Mouse (Mus musculus): ENCODE results near the gene Prkn.

Gene Prkn

GRCm38 (mm10) chr17:11414288-11414687 lies 574.1 kb downstream of the Prkn start:
- no peak for DNase-seq

GRCm38 (mm10) chr17:11417150-11417549 lies 577.0 kb downstream of the Prkn start:
- no peak for DNase-seq

GRCm38 (mm10) chr17:11419484-11419883 lies 579.3 kb downstream of the Prkn start:
- no peak for DNase-seq

GRCm38 (mm10) chr17:11420839-11421238 lies 580.7 kb downstream of the Prkn start:
- DNase-seq: no peak

GRCm38 (mm10) chr17:11421264-11421940 lies 581.2 kb downstream of the Prkn start:
- no peak for DNase-seq

- no peak for DNase-seq
These were observed 591.1 kb downstream of the Prkn start for GRCm38 (mm10) chr17:11431323-11431722.

GRCm38 (mm10) chr17:11432593-11432992 lies 592.4 kb downstream of the Prkn start:
- DNase-seq: no peak

- no peak for DNase-seq
These were observed 622.5 kb downstream of the Prkn start for GRCm38 (mm10) chr17:11462721-11463120.

- no peak for DNase-seq
These were observed 625.9 kb downstream of the Prkn start for GRCm38 (mm10) chr17:11466095-11466494.

GRCm38 (mm10) chr17:11468624-11469023 lies 628.4 kb downstream of the Prkn start:
- DNase-seq: no peak

GRCm38 (mm10) chr17:11483032-11483431 lies 642.8 kb downstream of the Prkn start:
- no peak for DNase-seq

GRCm38 (mm10) chr17:11490051-11490450 lies 649.9 kb downstream of the Prkn start:
- DNase-seq: no peak

GRCm38 (mm10) chr17:11502556-11502955 lies 662.4 kb downstream of the Prkn start:
- no peak for DNase-seq

GRCm38 (mm10) chr17:11504496-11504895 lies 664.3 kb downstream of the Prkn start:
- DNase-seq: no peak

GRCm38 (mm10) chr17:11507082-11507481 lies 666.9 kb downstream of the Prkn start:
- no peak for DNase-seq

GRCm38 (mm10) chr17:11510081-11510480 lies 669.9 kb downstream of the Prkn start:
- DNase-seq: no peak

GRCm38 (mm10) chr17:11514032-11514761 lies 674.0 kb downstream of the Prkn start:
- DNase-seq: no peak

- DNase-seq: no peak
These were observed 675.4 kb downstream of the Prkn start for GRCm38 (mm10) chr17:11515619-11516018.

GRCm38 (mm10) chr17:11516165-11516564 lies 676.0 kb downstream of the Prkn start:
- no peak for DNase-seq

GRCm38 (mm10) chr17:11532066-11532465 lies 691.9 kb downstream of the Prkn start:
- no peak for DNase-seq

- no peak for DNase-seq
These were observed 692.6 kb downstream of the Prkn start for GRCm38 (mm10) chr17:11532748-11533147.

GRCm38 (mm10) chr17:11533835-11534234 lies 693.7 kb downstream of the Prkn start:
- DNase-seq: no peak

GRCm38 (mm10) chr17:11538826-11539225 lies 698.6 kb downstream of the Prkn start:
- no peak for DNase-seq

- DNase-seq: no peak
These were observed 701.9 kb downstream of the Prkn start for GRCm38 (mm10) chr17:11541928-11542623.
